Mouse (Mus musculus) heart, postnatal 4 days (tissue): ENCODE data around the gene Galnt17. TPM values are rescaled to one million over a fixed set of nuclear protein-coding genes. Genes with fewer than 3 reads are reported as not detected.

ENCODE experiments used
- DNase-seq: peaks from one replicate; pipeline ENCODE4 v3.0.0; 2021
- total RNA-seq, 2 experiments: library from RNA; stranded (reverse); gene quantifications; 2 replicates each; pipeline ENCODE4 v1.2.3; 2021

Gene Galnt17
- total RNA-seq, 2 experiments from 2014 or later: 5.8 to 6.0 TPM

DNA sequence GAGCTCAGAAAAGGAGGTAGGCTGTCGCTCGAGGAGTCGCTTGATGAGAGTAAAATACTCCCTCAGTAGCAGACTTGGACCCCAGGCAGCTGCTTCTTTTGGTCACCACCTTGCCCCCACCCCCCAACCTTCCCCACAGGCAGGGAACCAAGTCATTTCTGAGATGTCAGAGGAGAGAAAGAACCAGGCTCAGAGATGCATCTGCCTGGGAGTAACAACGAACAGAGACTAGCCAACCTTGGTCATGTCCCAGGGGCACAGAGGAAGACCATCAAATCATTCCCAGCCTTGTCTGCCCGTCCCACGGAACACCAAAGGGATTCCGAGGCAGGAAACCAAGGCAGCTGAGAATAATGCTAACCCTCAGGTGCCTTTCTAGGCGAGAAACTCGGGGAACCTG, 293.0 kb downstream of the Galnt17 start:
- DNase-seq: no peak

DNA sequence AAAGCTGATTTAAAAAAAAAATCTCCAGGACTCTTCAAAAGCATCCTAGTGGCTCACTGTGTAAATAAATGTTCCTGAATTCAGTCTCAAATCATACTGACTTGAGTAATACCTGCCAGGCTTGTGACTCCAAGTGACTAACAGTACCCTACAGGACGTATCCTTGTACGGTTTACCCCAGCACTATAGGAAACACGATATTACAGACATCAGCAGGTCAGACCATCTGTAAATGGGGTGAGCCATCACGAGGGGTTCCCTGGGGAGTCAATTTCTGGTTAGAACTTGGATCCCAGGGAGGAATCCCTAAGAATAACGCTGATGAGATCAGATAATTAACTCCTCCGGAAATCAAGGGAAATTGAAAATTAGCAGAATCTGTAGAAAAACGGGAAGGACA, 294.5 kb downstream of the Galnt17 start:
- no peak for DNase-seq

DNA sequence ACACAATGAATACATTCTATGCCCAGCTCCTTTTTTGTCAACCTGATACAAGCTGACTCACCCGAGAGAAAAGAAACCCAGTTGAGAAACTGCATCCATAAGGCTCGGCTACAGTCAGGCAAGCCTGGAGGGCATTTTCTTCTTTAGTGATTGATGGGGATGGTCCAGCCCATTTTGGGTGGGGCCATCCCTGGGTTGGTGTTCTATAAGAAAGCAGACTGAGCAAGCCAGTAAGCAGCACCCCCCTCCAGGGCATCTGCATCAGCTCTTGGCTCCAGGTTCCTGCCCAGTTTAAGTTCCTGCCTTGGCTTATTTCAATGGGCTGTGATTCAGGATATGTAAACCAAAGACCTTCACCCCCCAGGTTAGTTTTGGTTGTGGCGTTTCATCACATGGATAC, 295.2 kb downstream of the Galnt17 start:
- DNase-seq: no peak

DNA sequence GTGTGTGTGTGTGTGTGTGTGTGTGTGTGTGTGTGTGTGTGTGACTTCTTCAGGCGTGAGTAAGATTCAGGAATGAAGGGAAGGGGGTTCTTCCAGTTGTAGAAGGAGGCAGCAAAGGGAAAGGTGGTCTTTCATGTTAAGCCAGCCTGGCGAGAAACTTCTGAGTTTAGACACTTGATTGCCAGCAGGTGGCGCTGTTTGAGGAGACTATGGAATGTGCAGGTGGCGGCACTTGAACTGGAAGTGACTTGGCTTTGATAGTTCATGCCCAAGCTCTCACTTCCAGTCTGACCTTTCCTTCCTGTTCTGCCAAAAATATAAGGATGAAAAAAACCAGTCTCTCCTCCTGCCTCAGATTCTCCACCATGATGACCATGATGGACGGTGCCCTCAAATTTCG, 298.8 kb downstream of the Galnt17 start:
- peak; percentile 32 for DNase-seq

DNA sequence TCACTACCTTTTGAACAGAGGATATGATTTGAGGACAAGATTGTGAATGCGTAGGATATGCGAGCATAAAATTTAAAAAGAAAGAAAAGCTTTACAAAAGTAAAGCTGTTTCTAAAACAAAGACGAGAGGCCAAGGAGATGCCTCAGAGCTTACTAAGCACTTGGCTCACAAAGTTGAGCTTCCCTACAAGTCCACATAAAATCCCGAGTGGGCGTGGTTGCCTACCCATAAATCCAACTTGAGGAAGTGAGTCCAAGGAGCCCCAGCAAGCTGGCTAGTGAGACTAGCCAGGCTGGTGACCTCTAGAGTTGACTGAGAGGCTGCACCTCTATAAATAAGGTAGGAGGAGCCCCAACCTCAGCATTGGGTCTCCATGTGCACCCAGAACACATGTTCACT, 299.8 kb downstream of the Galnt17 start:
- DNase-seq: peak; percentile 13

DNA sequence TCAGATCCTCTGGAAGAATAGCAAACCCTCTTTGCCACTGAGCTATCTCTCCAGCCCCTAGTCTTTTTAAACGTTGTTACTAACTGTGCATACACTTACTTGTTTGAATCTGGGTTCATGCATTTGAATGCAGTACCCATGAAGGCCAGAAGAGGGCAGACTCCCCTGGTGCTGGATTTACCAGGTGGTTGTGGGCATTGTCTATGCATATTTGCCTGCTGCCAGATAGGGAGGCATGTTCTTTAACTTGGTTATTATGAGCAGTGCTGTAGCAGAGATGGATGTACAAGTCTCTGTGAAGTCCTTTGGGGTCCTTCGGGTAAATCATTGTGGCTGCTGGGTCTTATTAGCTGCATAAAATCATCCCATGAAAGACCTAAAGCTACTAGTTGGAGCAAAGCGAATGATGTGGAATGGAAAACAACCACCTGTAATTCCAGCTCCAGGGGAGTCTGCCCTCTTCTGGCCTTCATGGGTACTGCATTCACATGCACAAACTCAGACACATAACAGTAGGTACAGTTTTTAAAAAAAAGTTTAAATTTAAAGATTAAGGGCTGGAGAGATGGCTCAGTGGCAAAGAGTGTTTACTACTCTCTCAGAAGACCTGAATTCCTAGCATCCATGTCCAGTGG, 300.3 kb downstream of the Galnt17 start:
- peak; percentile 63 for DNase-seq

DNA sequence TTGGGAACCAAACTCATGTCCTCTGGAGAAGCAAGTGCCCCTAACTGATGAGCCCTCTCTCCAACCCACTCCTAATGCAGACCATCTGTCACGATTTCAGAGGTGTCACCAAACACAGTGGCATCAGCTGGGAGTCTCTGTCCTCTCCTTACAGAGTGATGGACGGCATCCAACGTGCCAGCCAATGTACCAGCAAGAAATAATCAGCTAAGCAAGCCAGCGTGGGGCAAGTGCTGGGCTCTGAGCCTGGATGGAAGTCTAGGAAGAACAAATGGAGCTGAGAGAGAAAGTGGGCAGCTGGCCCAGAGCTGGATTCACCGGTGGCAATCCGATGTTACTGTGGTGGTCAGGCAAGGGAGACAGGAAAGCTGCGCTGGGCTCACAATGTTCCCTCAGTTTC, 301.1 kb downstream of the Galnt17 start:
- peak; percentile 13 for DNase-seq

DNA sequence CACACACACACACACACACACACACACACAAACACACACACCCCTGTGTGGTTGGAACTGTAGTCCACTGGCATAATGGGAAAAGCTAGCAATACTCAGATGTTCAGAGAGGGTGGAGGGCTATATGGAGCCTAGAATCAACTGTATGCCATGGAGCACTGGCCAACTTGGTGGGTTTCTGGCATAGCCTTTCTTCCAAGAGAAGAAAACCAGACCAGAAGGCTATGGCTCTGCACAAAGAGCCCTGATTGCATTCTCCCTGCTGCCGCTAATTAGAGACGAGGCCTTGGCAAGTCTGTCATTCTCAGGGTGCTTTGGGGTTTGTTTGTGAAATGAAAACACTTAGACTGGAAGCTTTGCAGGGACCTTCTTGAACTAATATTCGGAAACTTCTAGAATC, 301.8 kb downstream of the Galnt17 start:
- no peak for DNase-seq

DNA sequence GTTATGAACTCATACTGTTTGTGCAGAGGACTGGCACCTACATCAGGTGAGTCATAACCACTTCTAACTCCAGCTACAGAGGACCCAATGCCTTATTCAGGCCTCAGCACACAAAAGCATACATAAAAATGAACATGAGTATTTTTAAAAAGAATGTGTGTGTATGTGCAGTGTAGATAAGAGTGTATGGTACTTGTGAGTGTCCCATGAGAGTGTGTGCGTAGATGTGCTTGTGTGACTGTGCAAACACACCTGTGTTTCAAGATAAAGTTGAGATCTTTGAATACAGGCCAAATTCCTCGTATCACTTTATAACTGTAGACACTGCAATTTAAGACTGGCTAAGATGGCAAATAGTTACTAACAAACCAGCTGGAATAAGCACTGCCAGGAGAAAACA, 307.7 kb downstream of the Galnt17 start:
- DNase-seq: no peak

DNA sequence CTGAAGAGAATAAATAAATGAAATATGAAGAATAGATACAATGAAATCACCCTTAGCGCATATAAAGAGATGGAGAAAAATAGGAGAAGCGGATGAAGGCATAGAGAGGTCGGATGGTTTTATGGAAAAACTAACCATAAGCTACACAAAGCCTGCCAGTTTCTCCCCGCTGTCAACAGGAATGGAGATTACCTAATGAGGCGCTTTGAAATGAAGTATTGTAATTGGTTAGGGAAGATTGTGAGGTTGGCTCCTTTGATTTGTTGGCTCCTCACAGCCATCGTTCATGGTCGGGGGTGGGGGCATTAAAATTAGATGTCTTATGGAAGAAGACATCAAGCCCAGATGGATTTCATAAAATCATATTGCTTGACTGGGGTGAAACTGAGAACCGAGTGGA, 329.0 kb downstream of the Galnt17 start:
- no peak for DNase-seq

DNA sequence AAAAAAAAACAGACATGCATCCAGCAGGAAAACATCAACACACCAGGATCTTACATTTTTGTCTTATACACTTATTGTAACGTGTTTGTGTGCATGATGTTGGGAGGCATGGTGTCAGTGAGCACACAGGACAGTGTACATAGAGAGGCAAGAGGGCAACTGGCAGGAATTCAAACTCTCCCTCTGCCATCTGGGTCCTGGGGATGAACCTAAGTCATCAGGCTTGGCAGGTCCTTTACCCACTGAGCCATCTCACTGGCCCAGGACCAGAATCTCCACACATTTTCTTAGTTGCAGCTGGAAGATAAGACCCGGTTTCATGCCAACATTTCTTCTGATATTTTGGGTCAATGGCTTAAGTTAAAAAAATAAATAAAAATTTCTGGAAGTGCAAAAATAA, 329.4 kb downstream of the Galnt17 start:
- DNase-seq: no peak

DNA sequence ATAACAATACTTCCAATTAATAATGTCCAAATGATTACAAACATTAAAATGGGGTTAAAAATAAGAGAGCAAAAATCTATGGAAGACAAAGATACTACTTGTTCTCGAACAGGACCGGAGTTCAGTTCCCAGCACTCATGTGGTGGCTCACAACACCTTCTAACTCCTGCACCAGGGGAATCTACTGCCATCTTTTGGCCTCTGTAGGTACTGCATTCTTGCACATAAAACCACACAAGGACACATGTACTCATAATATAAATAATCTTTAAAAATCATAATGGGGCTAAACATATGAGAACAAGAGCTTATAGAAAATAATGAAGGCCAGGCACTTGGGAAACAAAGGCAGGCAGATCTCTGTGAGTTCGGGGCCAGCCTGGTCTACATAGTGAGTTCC, 330.3 kb downstream of the Galnt17 start:
- no peak for DNase-seq

DNA sequence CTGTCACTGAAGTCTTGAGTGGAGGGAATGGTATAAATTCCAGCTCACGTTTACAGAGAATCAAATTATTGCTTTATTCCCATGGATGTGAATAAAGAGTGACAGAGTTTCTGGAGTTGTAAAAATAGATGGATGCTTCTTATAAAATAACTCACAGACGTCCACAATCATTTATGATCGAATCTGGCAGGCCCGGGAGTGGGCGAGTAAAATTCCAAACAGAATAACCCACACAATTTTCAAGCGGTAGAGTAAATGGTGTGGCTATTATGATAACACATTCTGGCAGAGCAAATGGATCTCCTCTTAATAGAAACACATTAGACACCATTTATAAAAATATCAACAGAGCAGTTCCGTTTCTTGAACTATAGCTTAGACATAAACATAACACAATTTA, 355.9 kb downstream of the Galnt17 start:
- DNase-seq: no peak

DNA sequence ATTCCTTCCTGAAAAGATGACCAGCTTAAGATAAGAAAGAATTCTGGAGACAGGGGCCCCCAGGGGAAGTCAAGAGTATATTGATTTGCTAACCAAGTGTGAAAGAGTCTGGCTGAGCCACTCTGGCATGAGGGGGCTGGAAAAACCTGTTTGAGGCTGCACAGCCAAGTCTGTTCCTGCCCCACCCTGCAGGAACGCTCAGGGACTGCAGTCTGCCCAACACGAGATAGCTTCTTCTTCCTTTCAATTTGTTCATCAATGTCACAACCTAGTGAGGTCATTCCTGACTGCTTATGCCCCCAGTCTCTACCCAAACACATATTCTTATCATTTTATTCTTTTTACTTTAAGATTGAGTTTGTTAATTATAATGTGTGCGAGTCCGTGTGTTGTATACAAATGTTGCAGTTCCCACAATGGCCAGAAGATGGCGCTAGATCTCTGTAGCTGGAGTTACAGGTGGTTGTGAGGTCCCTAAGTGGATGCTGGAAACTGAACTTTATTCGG, 357.4 kb downstream of the Galnt17 start:
- DNase-seq: no peak

DNA sequence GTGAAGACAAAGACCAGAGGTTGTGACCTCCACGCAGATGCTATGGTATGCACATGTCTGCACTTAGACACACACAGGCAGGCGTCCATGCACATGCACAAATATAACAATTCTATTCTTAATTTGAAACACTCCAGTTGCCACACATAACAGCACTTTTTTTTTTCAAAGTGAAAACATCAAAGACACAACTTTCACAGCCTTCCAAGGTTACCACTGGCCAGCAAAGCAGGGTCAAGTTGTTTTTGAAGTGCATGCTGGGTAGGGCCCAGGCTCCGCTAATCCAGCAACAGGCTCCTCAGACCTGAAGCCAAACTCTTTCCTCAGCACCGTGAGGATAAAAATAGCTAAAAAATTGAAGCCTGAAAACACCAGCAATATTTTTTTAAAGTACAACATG, 357.9 kb downstream of the Galnt17 start:
- no peak for DNase-seq

DNA sequence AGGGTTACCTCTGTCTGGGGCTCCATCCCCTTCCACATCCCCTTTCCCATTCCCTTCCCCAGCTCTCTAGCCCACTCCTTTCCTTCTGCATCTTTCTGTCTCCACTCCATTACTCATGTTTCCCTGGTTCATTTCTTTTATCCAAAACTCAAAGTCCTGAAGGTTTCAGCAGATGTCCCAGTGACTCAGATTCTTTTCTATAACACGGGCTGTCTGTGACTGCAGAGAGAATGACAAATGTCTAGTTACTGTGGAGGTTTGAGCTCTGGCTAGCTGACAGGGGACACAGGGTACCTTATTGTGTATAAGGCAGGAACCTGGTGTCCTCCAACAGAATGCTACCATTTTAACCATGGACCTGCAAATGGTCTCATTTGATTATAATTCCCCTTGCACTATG, 358.6 kb downstream of the Galnt17 start:
- no peak for DNase-seq

DNA sequence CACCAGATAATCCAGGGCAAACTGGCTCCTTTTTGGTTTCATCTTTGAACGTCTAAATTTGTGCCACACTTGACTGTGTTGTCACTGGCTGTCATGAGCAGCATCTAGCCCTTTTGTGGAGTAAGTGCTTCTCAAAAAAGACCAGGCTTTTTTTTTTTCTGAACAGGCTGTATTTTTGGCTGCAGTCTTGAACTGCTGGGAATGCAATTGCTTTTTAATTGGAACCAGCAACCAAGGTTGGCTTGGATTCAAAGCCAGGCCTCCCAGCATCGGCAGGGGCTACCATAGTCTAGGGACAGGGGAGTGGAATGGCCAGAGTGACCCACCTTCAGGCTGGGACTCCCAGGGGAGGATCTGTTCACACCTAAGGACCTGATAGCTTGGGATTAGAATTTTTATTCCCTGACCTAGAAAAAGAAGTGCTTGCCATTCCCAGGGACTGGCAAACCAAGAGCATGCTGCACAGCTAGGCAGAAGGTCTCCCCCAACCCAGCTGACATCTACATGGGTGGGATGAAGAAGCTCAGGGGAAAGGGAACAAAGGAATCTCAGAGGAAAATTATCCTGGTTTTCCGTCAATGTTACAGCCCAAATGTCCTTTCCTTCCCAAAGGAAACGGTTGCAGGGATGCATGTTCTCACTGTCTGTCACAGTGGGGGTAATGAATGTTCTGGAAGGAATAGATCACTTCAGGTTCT, 369.2 kb downstream of the Galnt17 start:
- peak; percentile 45 for DNase-seq

DNA sequence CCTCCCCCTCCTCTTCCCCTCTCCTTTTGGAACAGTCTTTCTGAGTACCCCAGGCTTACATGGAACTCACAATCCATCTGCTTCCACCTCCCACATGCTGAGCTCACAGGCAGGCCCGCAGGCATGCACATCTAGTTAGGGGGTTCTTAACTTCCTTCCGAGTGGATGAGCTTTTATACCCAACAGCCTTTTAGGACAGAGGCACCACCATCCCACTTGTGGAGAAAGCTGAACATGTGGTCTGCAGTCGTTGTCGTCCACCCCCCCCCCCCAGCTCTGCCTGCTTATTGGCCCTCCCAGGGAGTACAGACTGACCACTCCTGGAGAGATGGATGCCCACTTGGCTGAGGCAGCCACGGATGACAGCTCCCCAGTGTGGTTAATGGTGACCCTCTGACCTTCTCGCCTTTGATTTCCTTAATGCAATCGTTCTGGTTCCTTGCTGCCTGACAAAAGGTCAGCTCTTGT, 370.0 kb downstream of the Galnt17 start:
- DNase-seq: no peak

DNA sequence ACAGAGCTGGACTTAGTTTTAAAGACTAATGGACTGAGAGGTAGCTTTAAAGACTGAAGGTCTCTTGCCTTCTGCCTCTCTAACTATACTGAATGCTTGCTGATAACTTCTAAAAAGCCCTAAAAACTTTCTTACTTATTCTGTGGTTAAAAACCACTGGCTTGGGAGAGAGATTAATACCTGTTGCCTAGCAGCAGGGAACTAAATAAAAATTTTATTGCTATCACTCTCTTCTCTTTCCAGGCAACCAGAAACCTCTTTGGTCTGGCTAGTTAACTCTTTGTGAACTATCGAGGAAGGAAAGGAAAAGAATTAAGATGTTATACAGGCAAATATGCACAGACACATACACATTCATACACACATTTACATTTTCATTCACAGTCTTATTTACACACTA, 377.3 kb downstream of the Galnt17 start:
- no peak for DNase-seq

DNA sequence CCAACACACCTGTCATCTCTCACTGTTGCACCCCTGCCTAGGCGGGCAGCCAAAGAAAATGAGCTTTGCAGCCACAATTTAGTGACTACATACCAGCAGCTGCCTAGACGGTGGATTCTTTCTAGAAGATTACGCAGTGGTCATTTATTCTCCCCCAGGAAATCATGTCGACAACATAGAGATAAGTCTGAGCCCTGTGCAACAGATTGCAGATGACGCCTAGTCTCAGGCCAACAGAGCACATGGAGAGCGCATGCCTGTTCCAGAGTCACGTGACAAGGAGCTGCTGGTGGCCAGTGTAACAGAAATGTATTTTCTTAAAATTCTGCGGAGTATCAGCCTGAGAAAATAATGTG, 380.5 kb downstream of the Galnt17 start:
- peak; percentile 34 for DNase-seq

DNA sequence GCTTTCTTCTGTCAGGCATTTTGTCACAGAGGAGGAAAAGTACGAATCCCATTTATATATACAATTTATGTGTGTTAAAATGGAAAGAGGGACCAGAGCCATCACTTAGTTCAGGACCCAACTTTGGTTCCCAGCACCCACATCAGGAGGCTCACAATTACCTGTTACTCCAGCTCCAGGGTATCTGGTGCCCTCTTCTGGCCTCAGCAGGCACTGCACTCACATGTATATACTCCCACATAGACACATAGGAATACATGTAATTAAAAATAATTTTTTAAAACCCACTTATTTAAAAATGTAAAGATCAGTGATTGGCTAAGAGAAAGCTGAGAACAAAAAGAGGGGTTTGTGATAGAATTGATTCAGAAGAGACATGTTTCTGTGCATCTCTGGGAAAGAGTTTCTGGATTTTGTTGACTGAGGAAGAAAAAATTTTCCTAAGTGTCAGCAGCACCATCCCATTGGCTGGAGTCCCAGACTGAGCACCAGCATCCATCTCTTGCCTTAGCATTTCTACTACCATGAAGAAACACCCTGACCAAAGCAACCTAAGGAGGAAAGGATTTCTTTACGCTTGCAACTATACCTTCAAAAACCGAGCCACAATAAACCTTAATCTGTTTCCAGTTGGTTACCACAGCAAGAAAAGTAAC, 381.0 kb downstream of the Galnt17 start:
- DNase-seq: no peak

DNA sequence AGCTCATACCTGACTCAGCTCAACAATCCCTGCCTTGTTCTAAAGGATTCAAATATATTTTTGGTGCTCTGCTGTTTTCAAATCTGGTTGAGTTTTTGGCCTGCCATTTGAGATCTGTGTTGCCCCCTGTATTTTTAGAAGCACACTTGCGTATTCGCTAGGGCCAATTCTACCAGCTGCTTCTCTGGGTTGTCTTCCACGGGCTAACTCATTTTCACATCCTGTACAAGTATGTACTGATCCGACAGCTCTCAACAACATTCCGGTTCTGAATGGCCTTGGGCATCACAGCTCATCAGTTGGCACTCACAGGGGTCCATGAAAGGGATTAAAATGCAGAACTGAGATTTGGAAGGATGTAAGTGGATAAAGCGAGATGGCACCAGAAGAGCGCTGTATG, 382.6 kb downstream of the Galnt17 start:
- no peak for DNase-seq

DNA sequence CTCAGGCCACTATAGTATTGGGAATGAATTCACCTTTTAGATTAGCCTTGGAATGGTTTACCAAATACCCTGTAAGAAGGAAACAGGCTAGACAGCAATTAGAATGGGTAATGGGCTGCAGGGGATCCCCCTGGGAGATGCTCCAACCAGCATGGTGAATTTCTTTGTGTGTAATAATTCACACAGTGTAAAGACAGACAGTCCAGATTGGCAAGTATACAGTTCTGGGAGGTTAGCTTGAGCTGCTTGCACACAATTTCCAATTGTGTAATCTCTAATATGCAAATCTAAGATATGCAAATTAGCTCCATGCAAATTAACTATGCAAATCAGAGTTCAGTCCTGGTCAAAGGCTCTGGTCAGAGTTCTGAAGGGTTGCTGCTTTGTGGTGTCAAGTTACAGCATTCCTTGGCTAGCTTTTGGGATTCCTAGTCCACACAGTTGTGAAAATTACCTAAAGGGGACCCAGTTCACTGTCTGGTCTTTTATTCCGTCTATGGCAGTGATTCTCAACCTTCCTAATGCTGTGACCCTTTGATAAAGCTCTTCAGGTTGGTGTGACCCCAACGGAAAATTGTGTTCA, 384.0 kb downstream of the Galnt17 start:
- peak; percentile 7 for DNase-seq
